Mouse (Mus musculus) layer of hippocampus, postnatal 25 days (tissue): Measurements from ENCODE around the gene Brpf1. TPM values are rescaled to one million over a fixed set of nuclear protein-coding genes. Genes with fewer than 3 reads are reported as not detected.

Experiments used
- DNase-seq, 2 experiments: peaks; one replicate each; pipeline ENCODE4 v3.0.0; 2022; ENCODE audit warnings: mixed read lengths in 2 of 2, low spot score in 1 of 2; ENCODE audit errors: extremely low spot score in 1 of 2
- total RNA-seq, 2 experiments: library from RNA; stranded (reverse); gene quantifications; 2 replicates each; pipeline ENCODE4 v1.2.3; 2021

Brpf1 gene
- total RNA-seq, 2 experiments from 2014 or later: 32.2 to 35.1 TPM

DNA sequence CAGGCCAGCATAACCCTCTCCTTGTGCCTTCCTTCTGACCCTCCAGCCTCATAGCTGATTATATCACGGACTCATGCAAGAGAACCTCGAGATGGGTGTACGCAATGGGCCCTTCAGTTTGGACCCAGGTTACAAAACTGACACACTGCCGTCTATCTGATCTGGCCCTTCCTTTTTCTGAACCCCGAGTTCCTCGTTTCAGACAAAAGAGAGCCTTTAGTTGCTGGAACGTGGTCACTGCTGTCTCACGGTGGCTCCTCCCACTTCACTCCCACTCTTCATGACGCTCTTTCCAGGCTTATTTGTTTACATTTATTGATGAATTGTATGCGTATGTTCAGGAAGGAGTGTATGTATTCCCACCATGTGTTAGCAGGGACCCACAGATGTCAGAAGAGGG, 44.7 kb downstream of the Brpf1 start:
- no peak for DNase-seq

- DNase-seq: no peak
These were observed 45.9 kb downstream of the Brpf1 start for GRCm38 (mm10) chr6:113352820-113353219.

DNA sequence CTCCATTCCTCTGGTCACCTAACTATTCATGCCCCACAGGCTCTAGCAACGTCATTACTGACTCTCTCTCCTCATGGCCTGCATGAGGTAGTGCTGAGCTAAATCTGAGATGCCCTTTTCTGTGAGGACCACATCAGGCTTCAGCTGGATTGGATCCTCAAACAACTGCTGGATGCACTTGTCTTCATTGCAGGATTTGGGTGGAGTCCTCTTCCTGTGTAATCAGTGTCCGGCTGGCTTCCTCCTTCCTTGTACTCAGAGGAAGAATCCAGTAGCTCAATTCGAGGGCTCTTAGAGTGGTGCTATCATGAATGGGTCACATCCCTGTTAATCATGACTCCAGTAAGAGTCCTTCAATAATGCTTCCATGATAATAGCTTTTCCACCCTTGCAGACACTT, 46.8 kb downstream of the Brpf1 start:
- DNase-seq: no peak

- DNase-seq: no peak
These were observed 54.5 kb downstream of the Brpf1 start for GRCm38 (mm10) chr6:113361476-113361875.

GRCm38 (mm10) chr6:113362241-113362640, 55.3 kb downstream of the Brpf1 start:
- no peak for DNase-seq

GRCm38 (mm10) chr6:113364518-113365135, 57.7 kb downstream of the Brpf1 start:
- no peak for DNase-seq

DNA sequence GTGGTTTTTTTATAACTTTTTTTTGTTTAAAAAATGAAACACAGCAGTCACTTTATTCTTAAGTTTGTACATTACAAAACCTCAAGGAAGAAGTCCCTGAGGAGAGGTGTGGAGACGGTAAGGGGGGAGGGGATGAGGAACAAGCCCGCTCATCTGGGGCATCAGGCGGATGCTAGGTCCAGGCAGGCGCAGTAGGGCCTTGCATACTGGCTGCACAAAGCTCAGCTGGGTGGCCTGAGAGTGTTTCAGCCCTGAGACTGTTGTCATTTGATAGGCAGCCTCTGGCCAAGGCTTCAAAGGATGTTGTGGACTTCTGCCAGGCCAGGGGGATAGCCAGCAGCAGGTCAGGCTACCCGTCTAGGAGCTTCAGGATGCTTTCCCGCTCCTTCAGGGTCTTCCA, 59.7 kb downstream of the Brpf1 start:
- DNase-seq: no peak

DNA sequence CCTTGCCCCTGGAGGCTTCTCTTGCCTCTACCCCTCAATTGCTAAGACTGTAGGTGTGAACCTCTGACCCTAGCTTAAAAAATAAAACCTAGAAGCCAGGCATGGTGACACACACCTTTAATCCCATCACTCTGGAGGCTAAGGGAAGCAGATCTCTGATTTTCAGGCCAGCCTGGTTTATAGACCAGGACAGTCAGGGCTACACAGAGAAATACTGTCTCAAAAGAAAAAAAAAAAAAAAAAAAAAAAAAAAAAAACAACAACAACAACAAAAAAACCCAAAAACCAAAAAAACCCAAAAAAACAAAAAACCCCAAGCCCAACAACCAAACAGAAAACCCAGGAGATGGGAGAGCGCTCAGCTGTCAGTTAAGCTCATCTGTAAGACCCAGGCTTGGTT, 60.6 kb downstream of the Brpf1 start:
- no peak for DNase-seq

DNA sequence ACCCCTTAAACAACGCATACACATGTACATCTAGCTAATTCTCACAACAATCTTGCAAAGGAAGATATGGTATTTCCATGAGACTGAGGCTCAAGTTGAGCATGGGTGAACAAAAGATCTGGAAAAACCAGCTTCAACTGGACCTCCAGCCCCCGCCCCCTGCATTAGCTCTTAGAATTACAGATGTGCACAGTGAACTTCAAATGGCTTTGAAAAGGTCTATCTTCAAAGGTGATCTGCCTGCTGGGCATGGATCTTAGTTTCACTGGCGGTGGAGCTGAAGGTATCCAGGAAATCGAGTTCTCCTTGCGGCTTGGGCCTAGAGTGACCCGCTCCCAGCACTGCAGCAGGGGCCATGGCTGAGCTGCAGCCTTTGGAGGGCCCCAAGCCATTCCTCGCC, 61.2 kb downstream of the Brpf1 start:
- no peak for DNase-seq

DNA sequence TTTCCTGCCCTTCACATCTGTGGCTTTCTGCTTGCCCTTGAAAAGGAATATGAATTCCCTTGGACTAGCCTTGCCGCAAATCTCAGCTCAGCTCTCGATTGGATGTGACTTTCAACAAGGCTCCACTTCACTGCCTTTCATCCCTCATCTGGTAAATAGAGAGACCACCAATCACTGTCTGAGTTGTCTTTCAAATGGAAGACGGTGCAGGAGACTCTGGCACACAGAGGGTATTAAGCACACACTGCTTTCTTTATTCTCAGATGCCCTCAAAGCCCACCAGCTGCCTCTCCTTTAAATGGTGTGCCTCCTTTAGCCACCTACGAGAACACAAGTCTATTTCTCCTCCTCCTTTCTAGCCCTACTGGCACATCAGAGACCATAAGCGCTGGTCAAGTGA, 61.6 kb downstream of the Brpf1 start:
- no peak for DNase-seq

DNA sequence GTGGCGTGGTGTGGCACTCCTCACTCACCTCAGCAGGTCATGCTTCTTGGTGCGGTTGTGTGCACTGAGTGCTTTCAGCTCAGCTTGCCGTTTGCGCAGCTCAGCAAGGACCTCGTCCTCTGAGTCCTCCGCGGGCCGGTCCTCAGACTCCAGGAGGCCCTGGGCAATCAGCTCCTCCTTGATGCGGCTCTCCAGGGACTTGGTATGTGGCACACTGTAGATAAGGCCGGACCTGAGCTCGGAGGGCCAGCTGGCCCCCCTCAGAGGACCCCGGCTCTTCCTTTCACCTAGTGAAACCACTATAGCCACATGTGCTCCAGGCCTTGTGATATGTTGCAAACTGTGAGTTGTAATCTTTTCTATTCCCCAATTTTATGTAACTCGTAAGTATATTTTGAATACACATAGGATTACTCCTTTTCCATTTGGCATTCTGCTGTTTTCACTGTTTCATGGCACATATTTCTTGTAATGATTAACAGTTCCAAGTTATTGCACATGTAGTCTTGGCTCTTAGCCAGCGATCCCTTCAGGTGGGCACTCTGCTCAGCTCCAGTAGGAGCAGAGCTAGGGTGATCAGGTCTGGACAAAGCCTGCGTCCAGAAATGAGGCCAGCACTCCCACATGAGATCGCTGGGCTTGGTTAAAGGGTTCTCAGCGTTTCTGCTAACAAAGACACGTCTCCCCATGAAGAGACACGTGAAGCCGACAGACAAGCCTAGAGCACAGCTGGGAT, 63.4 kb downstream of the Brpf1 start:
- DNase-seq: no peak

DNA sequence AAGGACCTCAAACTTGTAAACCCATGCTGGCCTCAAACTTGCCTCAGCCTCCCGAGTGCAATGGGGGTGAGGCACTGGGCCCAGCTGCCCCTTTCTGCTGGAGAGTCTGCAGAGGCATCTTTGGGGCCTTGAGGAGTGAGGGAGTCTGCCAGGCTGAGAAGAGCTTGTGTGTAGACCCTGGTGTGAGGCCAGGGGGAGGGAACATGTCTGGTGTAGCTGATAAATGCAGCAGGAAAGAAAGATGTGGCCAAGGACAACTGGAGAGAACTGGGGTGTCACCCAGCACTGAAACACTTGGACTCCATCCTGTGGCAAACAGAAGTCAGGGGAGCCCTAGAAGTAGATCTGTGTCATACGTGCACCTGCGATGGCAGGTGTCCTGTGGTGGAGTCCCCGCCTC, 66.6 kb downstream of the Brpf1 start:
- no peak for DNase-seq

Other genes starting within 250 kb of the Brpf1 start
- gene Setd5, start 229.8 kb upstream of the Brpf1 start, total RNA-seq: 100 to 1,000 TPM in 1 of 2 experiments, 10 to 100 TPM in 1; 92.7 to 121 TPM
- gene Lhfpl4, start 111.8 kb upstream of the Brpf1 start, total RNA-seq: 10 to 100 TPM; 73.2 to 84.9 TPM
- 10 to 100 TPM; 15.7 to 17.3 TPM for gene Mtmr14, start 69.3 kb upstream of the Brpf1 start, total RNA-seq
- gene Cpne9, start 24.8 kb upstream of the Brpf1 start, total RNA-seq: 10 to 100 TPM; 17.5 to 18.9 TPM
- gene Ogg1, start 19.8 kb downstream of the Brpf1 start, total RNA-seq: 1 to 10 TPM; 7.8 to 8.2 TPM
- 10 to 100 TPM; 46.7 to 51.6 TPM for gene Camk1, start 36.8 kb downstream of the Brpf1 start, total RNA-seq
- gene Tada3, start 70.7 kb downstream of the Brpf1 start, total RNA-seq: 10 to 100 TPM; 50.1 to 53.2 TPM
- 100 to 1,000 TPM; 320 to 364 TPM for gene Arpc4, start 71.0 kb downstream of the Brpf1 start, total RNA-seq
- 10 to 100 TPM; 13.1 to 20.7 TPM for gene Ttll3, start 82.1 kb downstream of the Brpf1 start, total RNA-seq
- 10 to 100 TPM; 32.7 to 32.9 TPM for gene Rpusd3, start 112.2 kb downstream of the Brpf1 start, total RNA-seq
- not detected for gene Cidec, start 128.6 kb downstream of the Brpf1 start, total RNA-seq
- 10 to 100 TPM; 42.8 to 48.0 TPM for gene Jagn1, start 135.4 kb downstream of the Brpf1 start, total RNA-seq
- under 1 TPM; 0.22 to 0.52 TPM for gene Il17re, start 151.3 kb downstream of the Brpf1 start, total RNA-seq
- 1 to 10 TPM; 6.0 to 6.3 TPM for gene Il17rc, start 164.3 kb downstream of the Brpf1 start, total RNA-seq
- 100 to 1,000 TPM; 104 to 117 TPM for gene Creld1, start 176.2 kb downstream of the Brpf1 start, total RNA-seq
- gene Prrt3, start 194.8 kb downstream of the Brpf1 start, total RNA-seq: 10 to 100 TPM; 54.7 to 57.0 TPM
- 10 to 100 TPM; 76.8 to 85.4 TPM for gene Emc3, start 224.5 kb downstream of the Brpf1 start, total RNA-seq
- gene Fancd2, start 224.5 kb downstream of the Brpf1 start, total RNA-seq: 1 to 10 TPM; 1.4 to 2.3 TPM